ENCODE assay signal across 8 mouse cellular contexts in genomic region chr5:73761709-73762108, GRCm38 (mm10).
A peak's percentile ranks its signal among the peaks of the same experiment; 100 is the strongest.
DNase-seq lines count a peak whose midpoint lies in the region; ATAC-seq lines count a peak whose summit lies in the region.

No protein-coding gene starts in this region.

- no peak for ATAC-seq in monocyte, adult 5-6 weeks (replicated peaks; ENCODE audit: insufficient number of reproducible peaks, low FRiP score, low TSS enrichment, poor library complexity, severe bottlenecking)

- intact Hi-C loops in left cerebral cortex, postnatal 4 days (cut with DNase I): loop anchor here (5.0 to 10.0 kb wide), 3 partner anchors 91 to 1391 kb away; partner anchors contain the start of gene Pdgfra

- DNase-seq in adrenal gland, postnatal 10 days: peak; percentile 41
- DNase-seq in embryo, embryonic 11.5 days (ENCODE audit: low read depth, low spot score): peak; percentile 45
- DNase-seq in gastrocnemius, postnatal 4 days (ENCODE audit: low spot score in 2 of 2): peak; percentile 36 to 63
- peak; percentile 11 to 19 for DNase-seq in kidney, adult 8-10 months
- peak; percentile 41 for DNase-seq in left cerebral cortex, postnatal 4 days
- peak; percentile 76 for DNase-seq in neural tube, embryonic 10.5 days (ENCODE audit: extremely low spot score, low spot score)
- peak; percentile 58 for DNase-seq in testis, postnatal 14 days (ENCODE audit: low spot score)

Comparison
In these comparisons a context has a peak if more than half of its experiments do, and no peak if none do; other contexts are left out.
1. DNase-seq: peak in every context shown above with its lines; median percentile 76 in neural tube, embryonic 10.5 days; 58 in testis, postnatal 14 days; 50 in gastrocnemius, postnatal 4 days; 45 in embryo, embryonic 11.5 days; 41 in adrenal gland, postnatal 10 days; 41 in left cerebral cortex, postnatal 4 days; 15 in kidney, adult 8-10 months.